Mouse (Mus musculus): ENCODE data around the gene Arrb1. TPM values are rescaled to one million over a fixed set of nuclear protein-coding genes. Genes with fewer than 3 reads are reported as not detected.
A peak's percentile ranks its signal among the peaks of the same experiment; 100 is the strongest.

Gene Arrb1
- polyA plus RNA-seq, 1 experiment from 2014 or later = 21.0 TPM

GRCm38 (mm10) chr7:99533600-99533999, 1.7 kb upstream of the Arrb1 start:
- Histone ChIP-seq H3K9me3 (replicated peaks; ENCODE audit: control insufficient read depth, low read length, poor library complexity, severe bottlenecking) (no peaks in the 10 kb centered on the region), H3K36me3 (ENCODE audit: control insufficient read depth, insufficient read depth, low read length) (no peaks in the 10 kb centered on the region), H3K9ac (ENCODE audit: low read depth, low read length) (no peak overlapping the region), H3K27me3 (ENCODE audit: control insufficient read depth, insufficient read depth, low read depth, low read length) (no peaks in the 10 kb centered on the region), H3K4me1 (ENCODE audit: control insufficient read depth, insufficient read depth, low read length) (peaks cover 38% of the 10 kb centered on the region), H3K27ac (ENCODE audit: low read length) (peak overlapping the region; percentile 90; the same call in 1 of the 2 replicates), H3K4me3 (ENCODE audit: low read depth, low read length) (no peak overlapping the region), H3K4me2 (ENCODE audit: low read length) (no peak overlapping the region)
- 86% methylated on average over 7 of the region's 7 CpGs for WGBS
- ATAC-seq = no peak

- no peaks in the 10 kb centered on the region for H3K27me3 ChIP-seq (ENCODE audit: control insufficient read depth, insufficient read depth, low read depth, low read length)
- no peaks in the 10 kb centered on the region for H3K36me3 ChIP-seq (ENCODE audit: control insufficient read depth, insufficient read depth, low read length)
- H3K9ac ChIP-seq (ENCODE audit: low read depth, low read length) = peak overlapping the region; percentile 93
- no peaks in the 10 kb centered on the region for H3K9me3 ChIP-seq (replicated peaks; ENCODE audit: control insufficient read depth, low read length, poor library complexity, severe bottlenecking)
- H3K4me3 ChIP-seq (ENCODE audit: low read depth, low read length) = peak overlapping the region; percentile 76
- WGBS = 22% methylated on average over 5 of the region's 5 CpGs
- H3K4me1 ChIP-seq (ENCODE audit: control insufficient read depth, insufficient read depth, low read length) = peaks cover 48% of the 10 kb centered on the region
- no peak; the same call in 1 of the 2 replicates for ATAC-seq
- H3K4me2 ChIP-seq (ENCODE audit: low read length) = peak overlapping the region; percentile 87
- peak overlapping the region; percentile 90 for H3K27ac ChIP-seq (ENCODE audit: low read length)
Measured at GRCm38 (mm10) chr7:99534501-99534900, 765 bp upstream of the Arrb1 start.

GRCm38 (mm10) chr7:99535741-99536501, 655 bp downstream of the Arrb1 start:
- peak overlapping the region; percentile 87 for H3K4me2 ChIP-seq (ENCODE audit: low read length)
- peaks cover 61% of the 10 kb centered on the region for H3K4me1 ChIP-seq (ENCODE audit: control insufficient read depth, insufficient read depth, low read length)
- ATAC-seq = peak; percentile 61
- H3K27me3 ChIP-seq (ENCODE audit: control insufficient read depth, insufficient read depth, low read depth, low read length) = no peaks in the 10 kb centered on the region
- 7% methylated on average over 44 of the region's 46 CpGs for WGBS
- no peaks in the 10 kb centered on the region for H3K36me3 ChIP-seq (ENCODE audit: control insufficient read depth, insufficient read depth, low read length)
- no peaks in the 10 kb centered on the region for H3K9me3 ChIP-seq (replicated peaks; ENCODE audit: control insufficient read depth, low read length, poor library complexity, severe bottlenecking)
- H3K4me3 ChIP-seq (ENCODE audit: low read depth, low read length) = peak overlapping the region; percentile 76
- peak overlapping the region; percentile 93 for H3K9ac ChIP-seq (ENCODE audit: low read depth, low read length)
- H3K27ac ChIP-seq (ENCODE audit: low read length) = peak overlapping the region; percentile 90

DNA sequence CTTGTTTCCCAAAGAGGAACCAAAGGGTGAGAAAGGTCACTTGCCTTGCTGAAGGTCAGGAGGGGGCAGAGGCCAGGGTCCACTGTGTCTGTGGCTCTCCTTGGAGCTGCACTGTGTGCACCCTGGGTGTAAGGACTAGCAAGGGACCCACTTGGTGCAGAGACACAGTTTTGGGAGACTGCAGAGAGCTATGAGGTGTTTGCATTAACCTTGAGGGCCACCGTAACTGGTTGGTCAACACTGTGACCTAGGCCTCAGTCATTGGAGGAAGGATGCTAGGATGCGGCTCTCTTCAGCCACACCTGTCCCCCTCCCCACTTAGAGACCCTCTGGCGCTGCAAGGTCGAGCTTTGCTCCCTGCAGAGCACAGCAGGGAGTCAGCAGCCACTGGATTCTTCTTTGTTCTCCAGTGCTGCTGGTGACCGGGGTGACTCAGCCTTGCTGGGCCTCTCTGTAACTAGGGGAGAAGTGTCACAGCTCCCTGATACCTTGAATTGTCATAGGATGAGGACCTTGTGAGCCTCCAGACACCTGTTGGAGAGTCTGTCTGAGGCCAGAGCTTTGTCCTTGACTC, 2.0 kb downstream of the Arrb1 start:
- no peaks in the 10 kb centered on the region for H3K9me3 ChIP-seq (replicated peaks; ENCODE audit: control insufficient read depth, low read length, poor library complexity, severe bottlenecking)
- peak overlapping the region; percentile 87 for H3K4me2 ChIP-seq (ENCODE audit: low read length)
- peak overlapping the region; percentile 93 for H3K9ac ChIP-seq (ENCODE audit: low read depth, low read length)
- peak overlapping the region; percentile 76 for H3K4me3 ChIP-seq (ENCODE audit: low read depth, low read length)
- no peak for ATAC-seq
- 39% methylated on average over 5 of the region's 5 CpGs for WGBS
- no peaks in the 10 kb centered on the region for H3K27me3 ChIP-seq (ENCODE audit: control insufficient read depth, insufficient read depth, low read depth, low read length)
- H3K4me1 ChIP-seq (ENCODE audit: control insufficient read depth, insufficient read depth, low read length) = peaks cover 63% of the 10 kb centered on the region
- H3K27ac ChIP-seq (ENCODE audit: low read length) = peak overlapping the region; percentile 44; the same call in 1 of the 2 replicates
- no peaks in the 10 kb centered on the region for H3K36me3 ChIP-seq (ENCODE audit: control insufficient read depth, insufficient read depth, low read length)

- Histone ChIP-seq H3K9ac (ENCODE audit: low read depth, low read length) (0 out of 2 replicates have a peak overlapping the region, but pooled peaks have one; percentile 3), H3K4me1 (ENCODE audit: control insufficient read depth, insufficient read depth, low read length) (peaks cover 63% of the 10 kb centered on the region), H3K4me3 (ENCODE audit: low read depth, low read length) (peak overlapping the region; percentile 12)
Measured at GRCm38 (mm10) chr7:99538421-99538820, 3.2 kb downstream of the Arrb1 start.

GRCm38 (mm10) chr7:99539201-99539891, 4.1 kb downstream of the Arrb1 start:
- no peak overlapping the region for H3K27ac ChIP-seq (ENCODE audit: low read length)
- no peaks in the 10 kb centered on the region for H3K27me3 ChIP-seq (ENCODE audit: control insufficient read depth, insufficient read depth, low read depth, low read length)
- H3K4me3 ChIP-seq (ENCODE audit: low read depth, low read length) = no peak overlapping the region
- WGBS = 24% methylated on average over 8 of the region's 8 CpGs
- H3K9ac ChIP-seq (ENCODE audit: low read depth, low read length) = peak overlapping the region; percentile 43; the same call in 1 of the 2 replicates
- no peak for ATAC-seq
- H3K36me3 ChIP-seq (ENCODE audit: control insufficient read depth, insufficient read depth, low read length) = no peaks in the 10 kb centered on the region
- H3K4me1 ChIP-seq (ENCODE audit: control insufficient read depth, insufficient read depth, low read length) = peaks cover 54% of the 10 kb centered on the region
- no peaks in the 10 kb centered on the region for H3K9me3 ChIP-seq (replicated peaks; ENCODE audit: control insufficient read depth, low read length, poor library complexity, severe bottlenecking)
- H3K4me2 ChIP-seq (ENCODE audit: low read length) = peak overlapping the region; percentile 87

More at GRCm38 (mm10) chr7:99538421-99538820, 3.2 kb downstream of the Arrb1 start:
- 70% methylated on average over 4 of the region's 4 CpGs for WGBS
- H3K27ac ChIP-seq (ENCODE audit: low read length) = no peak overlapping the region
- peak overlapping the region; percentile 87 for H3K4me2 ChIP-seq (ENCODE audit: low read length)
- H3K9me3 ChIP-seq (replicated peaks; ENCODE audit: control insufficient read depth, low read length, poor library complexity, severe bottlenecking) = no peaks in the 10 kb centered on the region
- ATAC-seq = no peak
- H3K27me3 ChIP-seq (ENCODE audit: control insufficient read depth, insufficient read depth, low read depth, low read length) = no peaks in the 10 kb centered on the region
- no peaks in the 10 kb centered on the region for H3K36me3 ChIP-seq (ENCODE audit: control insufficient read depth, insufficient read depth, low read length)

DNA sequence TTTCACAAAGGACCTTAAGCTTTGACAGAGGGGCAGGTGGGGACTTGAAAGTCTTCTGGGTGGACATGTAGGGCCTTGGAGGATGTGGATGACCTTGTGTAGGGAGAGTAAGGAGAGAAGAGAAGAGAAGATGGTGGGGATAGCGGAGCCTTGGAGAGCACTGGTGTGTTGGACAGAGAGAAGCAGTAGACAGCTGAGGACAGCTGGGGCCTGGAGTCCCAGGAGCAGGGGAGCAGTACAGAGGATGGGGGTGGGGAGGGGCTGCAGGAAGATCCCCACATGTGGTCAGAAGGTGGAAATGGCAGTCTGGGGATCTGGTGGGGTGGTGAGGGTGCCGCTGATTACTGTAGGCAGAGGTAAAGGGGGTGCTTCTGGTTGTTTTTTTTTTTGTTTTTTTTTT, 4.8 kb downstream of the Arrb1 start:
- WGBS = 65% methylated on average over 2 of the region's 2 CpGs
- Histone ChIP-seq H3K36me3 (ENCODE audit: control insufficient read depth, insufficient read depth, low read length) (no peaks in the 10 kb centered on the region), H3K9me3 (replicated peaks; ENCODE audit: control insufficient read depth, low read length, poor library complexity, severe bottlenecking) (no peaks in the 10 kb centered on the region), H3K27me3 (ENCODE audit: control insufficient read depth, insufficient read depth, low read depth, low read length) (no peaks in the 10 kb centered on the region), H3K4me3 (ENCODE audit: low read depth, low read length) (no peak overlapping the region), H3K27ac (ENCODE audit: low read length) (no peak overlapping the region), H3K4me1 (ENCODE audit: control insufficient read depth, insufficient read depth, low read length) (peaks cover 49% of the 10 kb centered on the region), H3K4me2 (ENCODE audit: low read length) (peak overlapping the region; percentile 87), H3K9ac (ENCODE audit: low read depth, low read length) (peak overlapping the region; percentile 43; the same call in 1 of the 2 replicates)
- no peak for ATAC-seq

- Histone ChIP-seq H3K27ac (ENCODE audit: low read length) (no peak overlapping the region), H3K4me1 (ENCODE audit: control insufficient read depth, insufficient read depth, low read length) (peaks cover 48% of the 10 kb centered on the region), H3K4me3 (ENCODE audit: low read depth, low read length) (no peak overlapping the region), H3K36me3 (ENCODE audit: control insufficient read depth, insufficient read depth, low read length) (peaks cover 2% of the 10 kb centered on the region; the same call in 1 of the 2 replicates), H3K27me3 (ENCODE audit: control insufficient read depth, insufficient read depth, low read depth, low read length) (no peaks in the 10 kb centered on the region), H3K4me2 (ENCODE audit: low read length) (no peak overlapping the region), H3K9me3 (replicated peaks; ENCODE audit: control insufficient read depth, low read length, poor library complexity, severe bottlenecking) (no peaks in the 10 kb centered on the region), H3K9ac (ENCODE audit: low read depth, low read length) (no peak overlapping the region)
- 68% methylated on average over 5 of the region's 5 CpGs for WGBS
- no peak for ATAC-seq
Measured at GRCm38 (mm10) chr7:99541204-99541603, 5.9 kb downstream of the Arrb1 start.
